Mouse (Mus musculus) cerebellum, postnatal 36 days (tissue): ENCODE data around the gene Gabrb1.

ENCODE experiments used
- DNase-seq, 2 experiments: peaks; one replicate each; pipeline ENCODE4 v3.0.0; 2021 to 2022; ENCODE audit warnings: mixed read lengths in 2 of 2

The Gabrb1 gene

DNA sequence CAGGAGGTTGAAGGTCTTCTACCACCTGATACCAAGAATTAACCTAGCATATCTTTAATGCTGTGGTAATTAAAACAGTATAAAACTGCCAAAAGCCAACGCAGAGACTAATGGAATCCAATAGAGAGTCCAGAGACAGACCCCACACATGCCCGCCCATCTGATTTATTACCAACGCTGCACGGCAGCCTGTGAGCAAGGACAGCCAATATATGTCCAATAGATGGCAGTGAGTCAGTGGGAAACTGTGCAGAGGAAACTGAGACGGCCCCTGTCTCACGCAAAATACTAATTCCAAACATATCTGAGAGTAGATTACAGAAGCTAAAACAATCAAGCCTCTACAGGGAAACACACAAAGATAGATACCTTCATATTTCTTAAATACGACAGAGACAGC is 506.5 kb downstream of the Gabrb1 start:
- no peak for DNase-seq

DNA sequence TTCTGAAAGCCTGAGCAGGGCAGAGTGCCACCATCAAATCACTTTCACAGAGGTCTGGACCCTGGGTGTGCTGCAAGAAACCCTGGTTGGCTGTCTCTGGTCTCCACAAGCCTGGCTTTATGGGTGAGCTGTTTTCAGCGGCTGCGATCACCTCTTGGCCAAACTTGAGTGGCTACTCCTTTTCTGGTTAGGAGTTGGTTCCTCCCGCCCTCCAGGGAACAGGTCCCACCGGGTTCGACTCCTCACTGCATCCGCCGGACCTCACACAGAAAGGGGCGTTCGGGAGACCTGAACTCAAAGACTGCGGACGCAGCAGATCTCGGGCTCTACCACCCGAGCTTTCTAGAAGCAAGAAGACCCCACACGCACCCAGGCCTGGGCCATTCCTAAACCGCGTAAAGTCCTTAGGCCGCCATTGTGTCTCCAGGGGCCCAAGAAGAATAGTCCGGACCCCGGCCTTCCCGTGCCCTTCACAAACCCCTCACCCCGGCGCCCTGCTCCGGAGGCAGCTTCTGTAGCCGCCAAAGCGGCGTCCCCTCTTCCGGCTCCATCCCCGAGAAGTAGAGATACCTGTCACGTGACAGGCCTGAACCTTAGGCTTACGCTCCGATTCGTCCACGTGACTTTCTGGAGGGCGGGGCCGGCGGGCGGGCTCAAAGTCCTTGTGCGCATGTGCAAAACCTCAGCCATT is 509.8 kb downstream of the Gabrb1 start, which contains the start of gene Commd8:
Gene Commd8 (minus strand): TSS at position 596 of the 691 bp plus-strand sequence.
- DNase-seq = peak; percentile 93

DNA sequence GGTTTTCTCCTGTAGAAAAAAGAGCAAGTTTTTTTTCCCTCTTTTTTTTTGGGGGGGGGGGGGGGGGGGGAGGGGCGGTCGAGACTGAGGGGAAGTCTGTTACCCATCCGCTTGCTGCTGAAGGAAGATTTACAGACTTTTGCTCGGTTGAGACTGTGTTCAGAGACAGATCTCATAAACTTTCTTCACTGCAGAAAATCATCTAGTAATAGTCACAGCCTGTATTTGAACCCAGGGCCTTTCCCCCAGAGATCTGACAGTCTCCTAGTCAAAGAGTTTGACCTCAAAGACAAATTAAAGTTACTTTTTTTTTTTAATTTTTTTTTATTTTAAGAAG is 510.3 kb downstream of the Gabrb1 start:
- DNase-seq = no peak

DNA sequence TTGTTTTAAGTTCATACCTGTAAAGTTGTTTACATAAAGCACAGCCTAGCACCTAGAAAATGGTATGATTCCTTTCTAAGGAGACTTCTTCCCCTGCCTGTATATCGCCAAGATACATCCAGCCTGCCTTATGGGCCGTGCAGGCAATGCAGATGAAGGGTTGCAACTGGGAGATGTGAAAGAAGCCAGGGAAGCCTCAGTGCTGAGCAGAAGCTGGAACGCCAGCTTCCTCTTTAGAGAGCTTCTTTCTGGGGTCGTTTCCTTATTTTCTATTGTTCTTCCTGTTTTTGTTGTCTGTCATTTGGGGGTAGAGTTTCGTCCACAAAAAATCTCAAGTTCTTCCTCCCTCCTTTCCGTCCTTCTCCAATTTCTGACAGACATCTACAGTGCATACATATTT is 512.2 kb downstream of the Gabrb1 start:
- no peak for DNase-seq

- DNase-seq = peak; percentile 4 to 28
Measured at GRCm38 (mm10) chr5:72172675-72173074, 514.8 kb downstream of the Gabrb1 start.

- DNase-seq = no peak
Measured at GRCm38 (mm10) chr5:72173521-72173920, 515.6 kb downstream of the Gabrb1 start.

GRCm38 (mm10) chr5:72175050-72175449 is 517.1 kb downstream of the Gabrb1 start:
- no peak for DNase-seq

- DNase-seq = no peak
Measured at GRCm38 (mm10) chr5:72175530-72175929, 517.6 kb downstream of the Gabrb1 start.

DNA sequence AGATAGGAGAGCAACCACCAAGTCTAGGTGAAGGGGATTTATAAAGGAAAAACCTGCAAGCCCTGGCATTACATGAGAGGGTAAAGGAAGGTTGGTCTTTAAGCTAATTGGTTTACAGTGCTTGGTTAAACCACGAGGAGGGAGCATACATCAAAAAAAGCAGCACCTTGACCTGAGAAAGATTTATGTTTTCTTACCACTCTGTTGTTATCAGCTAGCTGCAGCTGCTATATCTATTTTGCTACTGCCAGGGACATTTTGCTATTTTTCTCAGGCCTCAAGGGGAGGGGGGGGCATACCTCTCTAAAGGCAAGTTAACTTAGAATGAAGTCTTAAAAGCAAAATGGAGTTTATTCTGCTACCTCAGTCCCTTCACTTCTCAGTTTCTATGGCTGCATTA is 523.3 kb downstream of the Gabrb1 start:
- no peak for DNase-seq

GRCm38 (mm10) chr5:72182804-72183203 is 524.9 kb downstream of the Gabrb1 start:
- no peak for DNase-seq

DNA sequence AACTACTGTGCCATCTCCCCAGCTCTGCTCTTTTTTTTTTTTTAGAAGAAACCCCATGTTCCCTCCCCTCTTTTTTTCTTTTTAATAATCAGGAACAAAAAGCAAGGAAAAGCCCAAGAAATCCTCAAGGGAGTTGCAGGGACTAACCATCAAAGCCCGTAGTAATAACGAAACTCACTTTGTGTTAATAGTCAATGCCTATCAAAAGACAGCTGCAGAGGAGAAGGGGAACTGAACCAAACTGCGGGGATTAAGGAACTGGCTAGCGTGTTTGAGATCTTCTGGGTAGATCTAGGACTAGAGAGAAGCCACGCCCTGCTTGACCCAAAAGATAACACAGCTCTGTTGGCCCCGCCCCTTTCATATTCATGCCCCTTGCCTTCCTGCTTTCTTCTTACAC is 526.0 kb downstream of the Gabrb1 start:
- no peak for DNase-seq

- no peak for DNase-seq
Measured at GRCm38 (mm10) chr5:72184437-72185100, 526.7 kb downstream of the Gabrb1 start.

DNA sequence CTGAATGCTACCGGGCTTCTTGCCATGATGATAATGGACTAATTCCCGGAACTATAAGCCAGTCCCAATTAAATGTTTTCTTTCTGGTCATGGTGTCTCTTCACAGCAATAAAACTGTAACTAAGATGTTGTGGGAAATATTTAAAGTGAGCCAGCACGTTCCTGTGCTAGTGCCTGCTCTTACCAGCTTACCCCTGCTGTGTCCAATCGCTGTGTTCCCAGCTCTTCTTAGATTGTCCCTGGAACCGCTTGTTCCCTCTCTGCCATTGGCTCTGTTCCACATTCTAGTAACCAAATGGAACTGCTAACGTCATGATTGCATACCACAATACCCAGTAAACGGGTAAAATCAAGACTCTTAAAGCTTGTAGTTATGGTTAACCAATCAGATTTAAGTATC is 533.2 kb downstream of the Gabrb1 start:
- DNase-seq = no peak

DNA sequence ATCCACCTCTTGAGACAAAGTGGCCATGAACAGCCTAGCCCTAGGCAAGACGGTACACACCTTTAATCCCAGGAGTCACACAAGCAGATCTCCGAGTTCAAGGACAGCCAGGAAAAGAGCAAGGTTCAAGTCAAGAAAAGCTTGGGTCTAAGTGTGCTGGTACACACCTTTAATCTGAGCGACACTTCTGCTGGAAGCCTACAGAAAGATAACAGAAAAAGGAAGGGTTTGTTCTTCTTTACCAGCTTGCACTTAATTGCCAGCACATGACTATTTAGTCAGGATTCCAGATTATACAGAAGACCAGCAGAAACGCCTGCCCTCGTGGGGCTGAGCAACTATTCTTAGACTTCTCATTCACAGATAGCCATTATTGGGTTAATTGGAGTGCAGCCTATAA is 534.0 kb downstream of the Gabrb1 start:
- no peak for DNase-seq

DNA sequence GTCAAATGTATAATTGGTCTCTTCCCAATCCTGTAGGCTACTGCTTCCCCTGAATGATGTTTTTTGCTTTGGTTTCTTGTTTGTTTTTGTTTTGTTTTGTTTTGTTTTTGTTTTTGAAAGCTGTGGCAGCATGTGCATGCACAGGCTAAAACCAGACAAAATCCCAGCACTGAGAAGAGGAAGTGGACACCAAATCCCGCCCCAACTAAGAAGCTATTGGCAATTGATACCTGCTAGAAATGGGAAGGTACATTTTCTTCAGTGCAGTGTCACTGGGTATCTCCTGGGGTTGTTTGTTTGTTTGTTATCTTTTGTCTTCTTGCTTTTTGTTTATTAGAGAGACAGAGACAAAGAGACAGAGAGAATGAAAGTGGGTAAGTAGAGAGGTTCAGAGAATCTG is 537.5 kb downstream of the Gabrb1 start:
- DNase-seq = no peak
